Mouse (Mus musculus) hindbrain, embryonic 12.5 days (tissue): ENCODE measurements around the gene Hecw2. TPM values are rescaled to one million over a fixed set of nuclear protein-coding genes. Genes with fewer than 3 reads are reported as not detected.

Experiments used
- ATAC-seq: fragments of 200-750 bp; cut with Nextera tagmentation; 2 replicates; pipeline ENCODE4 v1.8.0; 2017; ENCODE audit warnings: moderate TSS enrichment; ENCODE audit not compliant: low FRiP score
- H3K27ac ChIP-seq: fragments of 300-500 bp; sonication (generic); 2 replicates; pipeline ENCODE4 v1.5.1; 2016; ENCODE audit warnings: mild to moderate bottlenecking
- H3K27me3 ChIP-seq: fragments of 300-500 bp; sonication (generic); 2 replicates; pipeline ENCODE4 v1.6.1; 2016; ENCODE audit warnings: mild to moderate bottlenecking
- H3K36me3 ChIP-seq: fragments of 300-500 bp; sonication (generic); 2 replicates; pipeline ENCODE4 v1.6.1; 2016; ENCODE audit warnings: mild to moderate bottlenecking
- H3K4me1 ChIP-seq: fragments of 300-500 bp; sonication (generic); 2 replicates; pipeline ENCODE4 v1.6.1; 2016
- H3K4me2 ChIP-seq: fragments of 300-500 bp; sonication (generic); replicated peaks from 2 replicates; pipeline ENCODE4 v1.6.1; 2016; ENCODE audit warnings: mild to moderate bottlenecking
- H3K4me3 ChIP-seq: fragments of 300-500 bp; sonication (generic); 2 replicates; pipeline ENCODE4 v1.5.1; 2016; ENCODE audit warnings: mild to moderate bottlenecking
- H3K9ac ChIP-seq: fragments of 300-500 bp; sonication (generic); 2 replicates; pipeline ENCODE4 v1.6.1; 2016; ENCODE audit warnings: mild to moderate bottlenecking, moderate library complexity
- H3K9me3 ChIP-seq: fragments of 300-500 bp; sonication (generic); replicated peaks from 2 replicates; pipeline ENCODE4 v1.6.1; 2016; ENCODE audit warnings: mild to moderate bottlenecking
- WGBS: fragments of 180-500 bp; shearing (Covaris S2); methylation state at CpG from one replicate; pipeline ENCODE4 v1.1.7; 2016; 5-methylcytosine and 5-hydroxymethylcytosine counted together
- polyA plus RNA-seq: library from polyadenylated mRNA; unstranded; fragments of >200 nt; fragmentation: Nextera tagmentation; extraction: Ambion mirVana; gene quantifications from 2 replicates; pipeline ENCODE4 v1.2.1, GENCODE M21; 2016

Gene Hecw2
- polyA plus RNA-seq, 1 experiment from 2014 or later: 8.7 TPM

GRCm38 (mm10) chr1:54153216-54153786 is 41.7 kb downstream of the Hecw2 start:
- WGBS: 84% methylated on average over 6 of the region's 6 CpGs
- ATAC-seq: no peak
- no peaks in the 10 kb centered on the region for H3K9me3 ChIP-seq

GRCm38 (mm10) chr1:54145106-54145505 is 49.9 kb downstream of the Hecw2 start:
- no peaks in the 10 kb centered on the region for H3K36me3 ChIP-seq
- H3K27me3 ChIP-seq: no peaks in the 10 kb centered on the region
- no peak overlapping the region for H3K27ac ChIP-seq
- ATAC-seq: no peak
- WGBS: 94% methylated on average over 5 of the region's 5 CpGs
- H3K4me3 ChIP-seq: no peak overlapping the region
- no peak overlapping the region for H3K9ac ChIP-seq
- H3K9me3 ChIP-seq: no peaks in the 10 kb centered on the region
- H3K4me2 ChIP-seq: no peak overlapping the region
- no peaks in the 10 kb centered on the region for H3K4me1 ChIP-seq

More at GRCm38 (mm10) chr1:54153216-54153786, 41.7 kb downstream of the Hecw2 start:
- Histone ChIP-seq H3K4me1 (no peaks in the 10 kb centered on the region), H3K27ac (no peak overlapping the region), H3K27me3 (no peaks in the 10 kb centered on the region), H3K9ac (no peak overlapping the region), H3K4me2 (no peak overlapping the region), H3K4me3 (no peak overlapping the region), H3K36me3 (no peaks in the 10 kb centered on the region)

DNA sequence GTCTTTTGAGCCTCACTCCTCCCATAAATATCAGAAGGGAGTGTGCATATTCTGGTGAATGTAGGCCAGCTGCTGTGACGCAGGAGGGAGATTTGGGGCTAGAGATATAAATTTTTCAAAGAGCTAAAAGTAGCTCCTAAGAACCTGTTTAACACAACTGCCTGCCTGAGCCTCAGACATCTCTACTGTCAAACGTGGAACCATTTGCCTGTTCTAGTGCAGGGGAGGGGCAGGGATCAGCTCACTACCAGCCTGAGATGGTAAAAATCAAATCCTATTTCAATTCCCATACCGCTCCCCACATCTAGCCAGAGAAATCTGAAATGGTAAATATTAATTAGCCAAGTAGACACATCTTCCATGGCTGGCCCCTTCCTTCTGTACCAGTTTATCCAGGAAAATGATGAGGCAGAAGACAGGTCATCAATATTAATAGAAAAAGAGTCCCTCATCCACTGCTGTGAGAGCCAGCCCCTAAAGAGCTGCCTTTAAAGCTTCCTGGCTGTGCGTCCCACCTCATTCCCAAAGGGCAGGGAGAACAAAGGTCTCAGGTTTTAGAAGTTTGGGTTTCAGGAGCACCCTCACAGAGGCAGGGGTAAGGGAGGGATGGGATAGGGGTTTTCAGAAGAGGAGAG is 61.0 kb downstream of the Hecw2 start:
- Histone ChIP-seq H3K4me3 (no peak overlapping the region), H3K27me3 (no peaks in the 10 kb centered on the region), H3K4me1 (peaks cover 8% of the 10 kb centered on the region; the same call in 1 of the 2 replicates), H3K9ac (no peak overlapping the region), H3K4me2 (no peak overlapping the region), H3K36me3 (no peaks in the 10 kb centered on the region), H3K27ac (no peak overlapping the region), H3K9me3 (no peaks in the 10 kb centered on the region)
- WGBS: 51% methylated on average over 4 of the region's 4 CpGs
- ATAC-seq: 0 out of 2 replicates have a peak, but pooled peaks have one; percentile 47

GRCm38 (mm10) chr1:54128714-54129431 is 66.1 kb downstream of the Hecw2 start:
- Histone ChIP-seq H3K36me3 (no peaks in the 10 kb centered on the region), H3K4me1 (peaks cover 5% of the 10 kb centered on the region; the same call in 1 of the 2 replicates), H3K4me2 (no peak overlapping the region), H3K27me3 (no peaks in the 10 kb centered on the region), H3K4me3 (no peak overlapping the region), H3K9ac (no peak overlapping the region), H3K27ac (no peak overlapping the region), H3K9me3 (no peaks in the 10 kb centered on the region)
- 40% methylated on average over 5 of the region's 5 CpGs for WGBS
- peak; percentile 17; the same call in 1 of the 2 replicates for ATAC-seq

GRCm38 (mm10) chr1:54126991-54127742 is 67.8 kb downstream of the Hecw2 start:
- 80% methylated on average over 10 of the region's 10 CpGs for WGBS
- Histone ChIP-seq H3K4me1 (no peaks in the 10 kb centered on the region), H3K9ac (no peak overlapping the region), H3K27me3 (no peaks in the 10 kb centered on the region), H3K4me3 (no peak overlapping the region), H3K9me3 (no peaks in the 10 kb centered on the region), H3K36me3 (no peaks in the 10 kb centered on the region), H3K4me2 (no peak overlapping the region), H3K27ac (no peak overlapping the region)
- no peak for ATAC-seq

DNA sequence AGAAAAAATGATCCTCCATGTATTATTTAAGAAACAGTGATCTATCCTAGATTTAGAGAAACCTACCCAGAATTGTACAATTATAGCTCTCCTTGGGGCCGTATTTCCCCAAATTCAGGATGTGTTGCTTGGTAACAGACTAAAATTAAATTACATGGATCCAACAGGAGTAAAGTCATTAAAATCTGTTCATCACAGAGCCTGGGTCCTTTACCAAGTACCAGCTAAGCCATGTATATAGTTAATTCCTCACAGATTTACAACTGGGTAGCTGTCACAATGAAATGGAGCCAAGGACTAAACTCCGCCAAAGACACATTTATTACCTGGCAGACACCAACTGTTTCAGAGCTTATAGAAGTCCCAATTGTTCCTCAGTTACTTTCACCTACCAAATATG is 72.4 kb downstream of the Hecw2 start:
- H3K9ac ChIP-seq: no peak overlapping the region
- WGBS: 93% methylated on average over 2 of the region's 2 CpGs
- H3K27ac ChIP-seq: no peak overlapping the region
- H3K9me3 ChIP-seq: no peaks in the 10 kb centered on the region
- H3K4me1 ChIP-seq: peaks cover 6% of the 10 kb centered on the region; the same call in 1 of the 2 replicates
- H3K4me2 ChIP-seq: no peak overlapping the region
- no peaks in the 10 kb centered on the region for H3K27me3 ChIP-seq
- H3K36me3 ChIP-seq: no peaks in the 10 kb centered on the region
- no peak overlapping the region for H3K4me3 ChIP-seq
- no peak for ATAC-seq

DNA sequence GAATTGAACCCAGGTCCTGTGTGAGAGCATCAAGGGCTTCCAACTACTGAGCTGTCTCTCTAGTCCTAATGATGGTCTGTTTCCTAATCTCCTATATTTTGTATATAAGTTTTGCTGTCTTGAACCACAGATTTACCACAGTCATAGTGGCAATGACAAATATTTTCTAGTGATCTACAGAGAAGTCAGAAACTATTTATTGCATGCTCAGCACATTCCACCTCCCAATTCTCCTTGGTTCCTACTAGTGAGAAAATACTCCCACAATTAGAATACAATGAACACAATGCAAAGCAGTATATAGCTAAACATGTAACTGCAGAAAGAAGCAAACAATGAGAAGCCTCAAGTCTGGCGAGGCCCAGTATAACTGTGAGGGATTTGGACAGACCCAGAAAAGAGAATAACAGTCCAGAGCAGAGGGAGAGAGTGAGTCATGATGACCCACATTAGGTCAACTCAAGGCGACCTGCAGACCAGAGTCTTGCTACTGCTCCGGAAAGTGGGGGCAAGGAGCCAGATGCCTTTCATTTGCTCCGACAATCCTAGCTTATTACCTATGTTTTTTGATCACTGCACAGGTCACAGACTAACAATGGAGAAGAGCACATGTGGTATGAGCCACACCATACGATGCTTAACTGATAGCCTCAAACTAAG is 73.8 kb downstream of the Hecw2 start:
- Histone ChIP-seq H3K4me3 (no peak overlapping the region), H3K36me3 (no peaks in the 10 kb centered on the region), H3K9ac (no peak overlapping the region), H3K4me2 (no peak overlapping the region), H3K9me3 (no peaks in the 10 kb centered on the region), H3K27ac (no peak overlapping the region), H3K4me1 (peaks cover 6% of the 10 kb centered on the region; the same call in 1 of the 2 replicates), H3K27me3 (no peaks in the 10 kb centered on the region)
- no peak for ATAC-seq
- 92% methylated on average over 5 of the region's 5 CpGs for WGBS

DNA sequence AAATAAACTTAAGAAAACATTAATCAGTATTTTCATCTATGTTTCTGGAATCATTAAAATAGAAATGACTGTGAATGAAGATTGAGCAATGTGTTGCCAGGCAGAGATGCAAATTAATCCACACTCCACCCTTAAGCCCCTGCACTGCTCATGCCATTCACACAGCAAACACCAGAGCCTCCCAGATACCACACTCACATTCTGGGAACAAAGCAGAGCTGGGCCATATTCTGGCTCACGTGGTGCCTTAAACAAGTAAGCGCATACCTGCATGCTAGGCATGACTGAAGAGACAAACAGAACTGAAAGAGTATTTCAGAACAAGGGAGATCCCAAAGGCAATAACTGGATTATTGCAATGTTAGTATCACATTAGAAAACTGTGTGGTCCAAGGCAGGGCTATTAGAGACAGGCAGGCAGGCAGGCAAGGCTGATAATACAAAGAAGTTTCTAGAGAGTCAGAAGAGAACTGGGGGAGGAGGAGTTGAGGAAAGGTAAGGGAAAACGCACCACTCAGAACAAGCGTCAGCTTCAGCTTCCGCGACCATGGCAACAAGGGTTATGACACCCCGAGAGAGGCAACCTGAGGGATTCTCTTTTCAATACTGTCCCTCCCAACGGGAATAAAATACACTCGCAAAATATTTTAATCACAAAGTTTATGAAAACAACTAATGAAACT is 75.2 kb downstream of the Hecw2 start:
- Histone ChIP-seq H3K9me3 (no peaks in the 10 kb centered on the region), H3K27me3 (no peaks in the 10 kb centered on the region), H3K27ac (no peak overlapping the region), H3K4me3 (no peak overlapping the region), H3K9ac (no peak overlapping the region), H3K4me1 (peaks cover 6% of the 10 kb centered on the region; the same call in 1 of the 2 replicates), H3K36me3 (no peaks in the 10 kb centered on the region), H3K4me2 (no peak overlapping the region)
- ATAC-seq: peak; percentile 68
- 71% methylated on average over 9 of the region's 9 CpGs for WGBS

GRCm38 (mm10) chr1:54118342-54118973 is 76.5 kb downstream of the Hecw2 start:
- Histone ChIP-seq H3K4me1 (peaks cover 6% of the 10 kb centered on the region; the same call in 1 of the 2 replicates), H3K9me3 (no peaks in the 10 kb centered on the region), H3K4me2 (no peak overlapping the region), H3K27ac (no peak overlapping the region), H3K36me3 (no peaks in the 10 kb centered on the region), H3K9ac (no peak overlapping the region), H3K27me3 (no peaks in the 10 kb centered on the region), H3K4me3 (no peak overlapping the region)
- ATAC-seq: no peak
- WGBS: 79% methylated on average over 8 of the region's 8 CpGs

GRCm38 (mm10) chr1:54110920-54111605 is 83.9 kb downstream of the Hecw2 start:
- H3K27ac ChIP-seq: no peak overlapping the region
- no peaks in the 10 kb centered on the region for H3K27me3 ChIP-seq
- no peak overlapping the region for H3K9ac ChIP-seq
- no peak overlapping the region for H3K4me2 ChIP-seq
- H3K9me3 ChIP-seq: no peaks in the 10 kb centered on the region
- no peaks in the 10 kb centered on the region for H3K36me3 ChIP-seq
- H3K4me1 ChIP-seq: no peaks in the 10 kb centered on the region
- H3K4me3 ChIP-seq: no peak overlapping the region
- ATAC-seq: no peak
- 86% methylated on average over 8 of the region's 8 CpGs for WGBS
